Mouse (Mus musculus) layer of hippocampus, adult 8-10 months (tissue): ENCODE measurements around the gene Iqsec1. TPM values are rescaled to one million over a fixed set of nuclear protein-coding genes. Genes with fewer than 3 reads are reported as not detected.

ENCODE experiments used
- DNase-seq, 2 experiments: peaks; one replicate each; pipeline ENCODE4 v3.0.0; 2022; ENCODE audit warnings: low spot score in 2 of 2
- total RNA-seq, 4 experiments: library from RNA; stranded (reverse); gene quantifications; 2 replicates each; pipeline ENCODE4 v1.2.4; 2022

Iqsec1 gene
- total RNA-seq, 4 experiments from 2014 or later = 262 to 273 (median 267) TPM

DNA sequence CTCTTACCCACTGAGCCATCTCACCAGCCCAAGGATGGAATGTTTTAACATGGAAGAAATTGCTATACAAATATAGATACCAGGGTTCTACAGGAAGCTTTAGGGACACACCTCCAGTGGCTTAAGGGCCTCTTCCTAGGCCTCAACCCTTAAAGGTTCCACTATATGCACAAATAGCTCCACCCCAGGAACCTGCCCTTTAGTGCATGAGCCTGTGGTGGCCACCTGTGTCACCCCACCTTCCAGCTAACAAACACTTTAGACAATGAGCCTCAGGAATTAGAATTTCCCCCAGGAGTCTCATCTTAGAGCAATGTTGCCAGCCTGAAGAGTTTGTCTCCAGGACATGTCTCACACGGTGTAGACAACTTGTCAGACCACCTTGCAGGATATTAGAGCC is 96.1 kb downstream of the Iqsec1 start:
- no peak for DNase-seq

DNA sequence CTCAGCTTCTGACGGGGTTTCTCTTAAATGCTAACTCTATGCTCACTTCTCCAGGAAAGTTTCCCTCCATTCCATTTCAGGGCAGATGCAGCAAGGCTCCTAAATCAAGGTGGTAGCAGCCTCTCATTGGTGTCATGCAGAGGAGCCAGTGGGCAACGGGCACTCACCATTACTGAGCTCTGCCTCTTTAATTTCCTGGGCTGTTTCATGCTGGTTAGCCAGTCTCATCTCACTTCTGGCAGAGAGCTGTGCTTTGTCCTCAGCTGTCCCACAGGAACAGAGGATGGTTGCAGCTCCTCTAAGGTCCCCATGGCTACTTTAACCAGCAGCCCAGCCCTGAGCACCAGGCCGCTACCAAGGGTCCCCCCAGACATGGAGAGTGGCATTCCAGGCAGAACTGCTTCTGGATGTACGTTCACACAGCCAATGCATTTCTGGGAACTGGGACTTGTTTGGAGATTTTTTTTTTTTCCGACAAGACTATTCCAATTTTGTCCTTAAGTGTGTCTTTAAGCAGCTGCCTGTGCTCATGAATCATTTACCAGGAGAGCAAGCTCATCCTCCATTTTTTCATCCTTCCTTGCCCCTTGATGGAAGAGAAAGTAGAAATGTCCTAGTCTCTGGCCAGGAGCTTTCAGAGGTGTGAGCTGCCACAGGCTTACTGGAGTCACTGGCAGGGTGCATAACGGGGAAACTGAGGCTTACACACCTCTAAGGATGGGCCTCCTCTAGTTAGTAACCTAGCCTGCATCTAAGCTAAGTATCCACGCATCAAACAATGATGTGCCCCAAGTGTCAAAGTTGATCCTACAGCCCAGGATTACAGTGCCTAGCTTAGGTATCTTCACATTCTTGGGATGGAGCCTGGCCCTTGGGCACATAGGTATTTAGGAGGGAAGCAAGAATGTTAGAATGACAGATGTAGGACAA is 98.9 kb downstream of the Iqsec1 start:
- DNase-seq = no peak

DNA sequence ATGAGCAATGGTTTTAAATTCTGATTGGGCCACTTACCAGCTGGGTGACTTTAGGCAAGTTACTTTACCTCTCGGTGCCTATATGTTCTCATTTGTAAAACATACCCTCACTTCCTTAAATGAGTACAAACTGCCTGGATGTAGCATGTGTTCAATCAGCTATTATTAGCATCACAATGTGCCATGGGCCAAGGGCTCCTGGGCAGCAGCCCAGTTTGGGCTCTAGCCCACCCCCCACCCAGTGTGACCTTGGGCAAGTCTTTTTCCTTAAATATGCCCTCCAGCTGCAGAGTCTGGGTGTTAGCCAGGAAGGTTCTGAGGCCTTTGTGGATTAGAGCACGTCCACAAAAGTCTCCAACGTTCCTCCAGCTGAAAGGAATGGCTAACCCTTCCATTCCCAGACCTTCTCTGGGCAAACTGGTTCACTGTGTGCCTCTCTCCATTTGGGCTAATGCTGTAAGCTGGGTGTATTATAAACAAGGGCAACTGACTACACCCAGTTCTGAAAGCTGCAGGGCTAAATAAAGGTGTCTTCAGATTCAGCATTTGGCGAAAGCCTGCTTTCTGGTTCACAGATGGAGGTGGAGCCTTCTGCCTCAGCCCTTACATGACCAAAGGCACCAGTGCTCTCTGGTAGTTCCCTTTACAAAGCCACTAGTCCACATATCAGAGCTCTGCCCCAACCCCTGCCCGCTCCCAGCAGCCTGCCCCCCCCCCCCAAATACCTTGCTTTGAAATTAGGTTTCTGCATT is 101.3 kb downstream of the Iqsec1 start:
- DNase-seq = no peak

DNA sequence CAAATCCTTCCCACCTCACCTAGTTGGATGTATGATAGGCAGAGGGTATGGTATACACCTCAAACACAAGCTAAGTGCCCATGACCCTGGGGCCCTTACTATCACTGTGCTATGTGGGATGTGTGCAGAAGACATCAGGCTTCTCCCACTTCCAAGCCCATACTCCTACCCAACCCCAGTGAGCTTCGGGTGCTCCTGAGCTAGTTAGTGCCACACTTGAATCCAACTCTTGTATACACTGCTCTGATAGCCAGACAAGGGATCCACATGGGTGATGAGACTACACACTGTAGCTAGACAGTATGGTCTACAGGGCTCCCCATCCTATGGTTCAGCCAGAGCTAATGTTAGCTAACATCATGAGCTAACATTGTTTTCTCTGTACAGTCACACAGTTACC is 102.9 kb downstream of the Iqsec1 start:
- no peak for DNase-seq

GRCm38 (mm10) chr6:90884631-90885030 is 103.9 kb downstream of the Iqsec1 start:
- no peak for DNase-seq

GRCm38 (mm10) chr6:90880975-90881374 is 107.5 kb downstream of the Iqsec1 start:
- no peak for DNase-seq

- DNase-seq = no peak
These were observed 108.1 kb downstream of the Iqsec1 start for GRCm38 (mm10) chr6:90880404-90880803.

- peak; percentile 38 to 40 for DNase-seq
These were observed 116.9 kb downstream of the Iqsec1 start for GRCm38 (mm10) chr6:90871581-90871980.

DNA sequence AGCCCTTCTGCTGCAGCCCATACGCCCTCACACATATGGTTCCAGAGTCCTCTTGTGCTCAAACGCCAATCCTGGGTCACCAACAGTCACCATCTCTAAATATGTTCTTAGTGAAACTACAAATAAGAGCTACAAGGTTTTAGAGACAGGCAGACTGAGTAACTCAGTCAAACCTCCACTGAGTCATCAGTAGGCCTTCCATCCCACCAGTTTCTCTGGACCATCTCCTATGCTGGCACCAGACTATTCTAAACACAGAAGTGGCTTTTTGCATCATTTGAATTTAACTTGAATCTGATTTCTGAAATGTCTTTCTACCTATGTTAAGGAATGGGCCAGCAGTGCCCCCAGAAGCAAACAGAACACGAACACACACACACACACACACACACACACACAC is 120.5 kb downstream of the Iqsec1 start:
- DNase-seq = no peak

GRCm38 (mm10) chr6:90861370-90861769 is 127.1 kb downstream of the Iqsec1 start:
- DNase-seq = no peak

- no peak for DNase-seq
These were observed 130.6 kb downstream of the Iqsec1 start for GRCm38 (mm10) chr6:90857844-90858243.

DNA sequence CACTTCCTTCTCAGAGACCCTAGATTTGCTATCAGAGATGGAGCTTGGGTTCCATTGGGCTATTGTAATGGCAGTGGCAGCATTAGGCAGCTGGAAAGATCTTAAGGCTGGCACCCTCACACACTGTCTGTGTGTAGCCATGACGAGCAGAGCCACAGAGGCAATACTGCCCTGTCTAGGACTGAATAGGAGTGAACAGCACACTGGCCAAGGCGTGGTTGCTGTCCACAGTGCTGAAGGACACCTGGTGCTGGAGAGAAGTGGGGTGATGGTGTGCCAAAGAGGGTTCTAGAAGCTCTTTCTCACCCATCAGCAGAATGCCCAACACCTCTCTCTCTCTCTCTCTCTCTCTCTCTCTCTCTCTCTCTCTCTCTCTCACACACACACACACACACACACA is 136.1 kb downstream of the Iqsec1 start:
- no peak for DNase-seq

- peak in 1 of 2 experiments; percentile 23 for DNase-seq
These were observed 140.4 kb downstream of the Iqsec1 start for GRCm38 (mm10) chr6:90848068-90848467.

- no peak for DNase-seq
These were observed 141.0 kb downstream of the Iqsec1 start for GRCm38 (mm10) chr6:90847523-90847922.

GRCm38 (mm10) chr6:90839972-90840371 is 148.5 kb downstream of the Iqsec1 start:
- no peak for DNase-seq

- no peak for DNase-seq
These were observed 151.7 kb downstream of the Iqsec1 start for GRCm38 (mm10) chr6:90836749-90837148.

- DNase-seq = peak; percentile 63 to 72
These were observed 158.9 kb downstream of the Iqsec1 start for GRCm38 (mm10) chr6:90829536-90829935.

DNA sequence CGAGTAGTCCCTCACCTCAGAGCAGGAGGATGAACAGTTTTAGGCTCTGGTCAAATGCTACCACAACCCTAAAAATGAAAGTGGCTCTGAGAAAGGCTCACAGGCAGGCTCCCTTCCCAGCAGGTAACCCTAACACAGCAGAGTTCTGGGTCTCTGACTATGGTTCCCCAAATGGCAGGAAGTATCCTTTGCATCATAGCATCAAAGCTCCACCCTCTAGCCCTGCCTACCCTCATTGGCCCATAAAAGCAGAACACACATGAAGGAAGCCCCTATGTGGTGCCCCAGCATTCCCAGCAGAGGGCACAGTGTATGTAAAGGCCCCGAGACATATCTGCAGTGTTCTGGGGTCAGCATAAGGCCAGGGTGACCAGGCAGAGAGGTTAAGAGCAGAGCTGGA is 163.4 kb downstream of the Iqsec1 start:
- DNase-seq = no peak

GRCm38 (mm10) chr6:90823322-90823721 is 165.2 kb downstream of the Iqsec1 start:
- DNase-seq = no peak

- peak in 1 of 2 experiments; percentile 52 for DNase-seq
These were observed 166.4 kb downstream of the Iqsec1 start for GRCm38 (mm10) chr6:90821916-90822602.

- no peak for DNase-seq
These were observed 168.6 kb downstream of the Iqsec1 start for GRCm38 (mm10) chr6:90819880-90820279.

DNA sequence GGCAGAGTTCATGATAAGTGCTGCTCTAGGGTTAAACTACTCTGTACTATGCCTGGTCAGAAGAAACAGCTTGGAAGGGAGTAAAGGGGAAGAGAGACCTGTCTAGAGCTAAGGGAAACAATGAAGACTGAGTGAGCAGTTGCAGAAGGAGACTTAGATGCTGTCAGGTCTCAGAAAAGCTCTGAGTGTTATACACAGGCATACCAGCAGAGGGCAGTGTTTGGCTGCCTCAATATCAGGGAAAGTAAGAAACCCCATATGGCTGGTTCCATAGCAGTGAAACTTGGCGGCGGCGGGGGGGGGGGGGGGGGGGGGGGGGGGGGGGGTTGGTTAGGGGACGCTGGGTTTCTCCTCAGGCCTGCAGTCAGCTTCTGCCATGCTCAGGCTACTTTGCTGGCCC is 169.5 kb downstream of the Iqsec1 start:
- DNase-seq = peak; percentile 42 to 78
